Mouse (Mus musculus) liver, embryonic 13.5 days (tissue): ENCODE data around the gene Nrm. TPM values are rescaled to one million over a fixed set of nuclear protein-coding genes. Genes with fewer than 3 reads are reported as not detected.

Experiments
- ATAC-seq: fragments of 200-750 bp; cut with Nextera tagmentation; 2 replicates; pipeline ENCODE4 v1.8.0; 2017; ENCODE audit warnings: low read depth, mild to moderate bottlenecking, moderate number of reproducible peaks, moderate library complexity
- DNase-seq: peaks from one replicate; pipeline ENCODE4 v3.0.0; 2022
- H3K27ac ChIP-seq: fragments of 300-500 bp; sonication (generic); 2 replicates; pipeline ENCODE4 v1.5.1; 2015; ENCODE audit warnings: moderate library complexity, mild to moderate bottlenecking, inconsistent platforms
- H3K27me3 ChIP-seq: fragments of 300-500 bp; sonication (generic); 2 replicates; pipeline ENCODE4 v1.6.1; 2015; ENCODE audit warnings: mild to moderate bottlenecking, inconsistent platforms
- H3K36me3 ChIP-seq: fragments of 300-500 bp; sonication (generic); 2 replicates; pipeline ENCODE4 v1.6.1; 2015; ENCODE audit warnings: mild to moderate bottlenecking, inconsistent platforms
- H3K4me1 ChIP-seq: fragments of 300-500 bp; sonication (generic); replicated peaks from 2 replicates; pipeline ENCODE4 v1.6.1; 2015; ENCODE audit warnings: inconsistent platforms
- H3K4me2 ChIP-seq: fragments of 300-500 bp; sonication (generic); 2 replicates; pipeline ENCODE4 v1.6.1; 2015; ENCODE audit warnings: inconsistent platforms, mild to moderate bottlenecking, moderate library complexity
- H3K4me3 ChIP-seq: fragments of 300-500 bp; sonication (generic); replicated peaks from 2 replicates; pipeline ENCODE4 v1.5.1; 2015; ENCODE audit warnings: mild to moderate bottlenecking, inconsistent platforms
- H3K9ac ChIP-seq: fragments of 300-500 bp; sonication (generic); 2 replicates; pipeline ENCODE4 v1.6.1; 2015; ENCODE audit warnings: mild to moderate bottlenecking, inconsistent platforms
- H3K9me3 ChIP-seq: fragments of 300-500 bp; sonication (generic); replicated peaks from 2 replicates; pipeline ENCODE4 v1.6.1; 2016; ENCODE audit warnings: inconsistent platforms
- WGBS: fragments of 180-500 bp; shearing (Covaris S2); methylation state at CpG from one replicate; pipeline ENCODE4 v1.1.7; 2015; ENCODE audit not compliant: insufficient replicate concordance; 5-methylcytosine and 5-hydroxymethylcytosine counted together
- polyA plus RNA-seq: library from polyadenylated mRNA; unstranded; fragments of >200 nt; fragmentation: Nextera tagmentation; extraction: Ambion mirVana; gene quantifications from 2 replicates; pipeline ENCODE4 v1.2.1, GENCODE M21; 2015

Nrm gene
- polyA plus RNA-seq, 1 experiment from 2014 or later = 23.0 TPM

GRCm38 (mm10) chr17:35822564-35822963 lies 38.6 kb upstream of the Nrm start:
- Histone ChIP-seq H3K4me1 (peaks cover 77% of the 10 kb centered on the region), H3K27ac (peak overlapping the region; percentile 97), H3K4me3 (peak overlapping the region; percentile 84), H3K36me3 (peaks cover 27% of the 10 kb centered on the region), H3K9me3 (no peaks in the 10 kb centered on the region), H3K9ac (peak overlapping the region; percentile 93), H3K27me3 (no peaks in the 10 kb centered on the region), H3K4me2 (peak overlapping the region; percentile 97)
- ATAC-seq = peak; percentile 1; the same call in 1 of the 2 replicates
- DNase-seq = no peak
- WGBS = 2% methylated on average over 11 of the region's 11 CpGs

GRCm38 (mm10) chr17:35822964-35823937 lies 37.9 kb upstream of the Nrm start, which contains the start of gene Flot1:
Gene Flot1 (plus strand): TSS chr17:35823230.
- Histone ChIP-seq H3K4me1 (peaks cover 75% of the 10 kb centered on the region), H3K36me3 (peaks cover 34% of the 10 kb centered on the region), H3K9ac (peak within 1 kb of the TSS; percentile 93), H3K4me2 (peak within 1 kb of the TSS; percentile 97), H3K9me3 (no peaks in the 10 kb centered on the region), H3K4me3 (peak within 1 kb of the TSS; percentile 84), H3K27ac (peak within 1 kb of the TSS; percentile 97), H3K27me3 (no peaks in the 10 kb centered on the region)
- peak; percentile 77 for ATAC-seq
- WGBS = 1% methylated on average over 45 of the region's 47 CpGs
- peak; percentile 84 for DNase-seq

GRCm38 (mm10) chr17:35824402-35824801 lies 36.7 kb upstream of the Nrm start:
- Histone ChIP-seq H3K27me3 (no peaks in the 10 kb centered on the region), H3K4me2 (peak overlapping the region; percentile 97), H3K9me3 (no peaks in the 10 kb centered on the region), H3K4me1 (peaks cover 80% of the 10 kb centered on the region), H3K9ac (peak overlapping the region; percentile 93), H3K4me3 (peak overlapping the region; percentile 84), H3K36me3 (peaks cover 42% of the 10 kb centered on the region), H3K27ac (peak overlapping the region; percentile 97)
- DNase-seq = peak; percentile 46
- no peak for ATAC-seq
- whole genome bisulfite sequencing = 65% methylated on average over 7 of the region's 7 CpGs

DNA sequence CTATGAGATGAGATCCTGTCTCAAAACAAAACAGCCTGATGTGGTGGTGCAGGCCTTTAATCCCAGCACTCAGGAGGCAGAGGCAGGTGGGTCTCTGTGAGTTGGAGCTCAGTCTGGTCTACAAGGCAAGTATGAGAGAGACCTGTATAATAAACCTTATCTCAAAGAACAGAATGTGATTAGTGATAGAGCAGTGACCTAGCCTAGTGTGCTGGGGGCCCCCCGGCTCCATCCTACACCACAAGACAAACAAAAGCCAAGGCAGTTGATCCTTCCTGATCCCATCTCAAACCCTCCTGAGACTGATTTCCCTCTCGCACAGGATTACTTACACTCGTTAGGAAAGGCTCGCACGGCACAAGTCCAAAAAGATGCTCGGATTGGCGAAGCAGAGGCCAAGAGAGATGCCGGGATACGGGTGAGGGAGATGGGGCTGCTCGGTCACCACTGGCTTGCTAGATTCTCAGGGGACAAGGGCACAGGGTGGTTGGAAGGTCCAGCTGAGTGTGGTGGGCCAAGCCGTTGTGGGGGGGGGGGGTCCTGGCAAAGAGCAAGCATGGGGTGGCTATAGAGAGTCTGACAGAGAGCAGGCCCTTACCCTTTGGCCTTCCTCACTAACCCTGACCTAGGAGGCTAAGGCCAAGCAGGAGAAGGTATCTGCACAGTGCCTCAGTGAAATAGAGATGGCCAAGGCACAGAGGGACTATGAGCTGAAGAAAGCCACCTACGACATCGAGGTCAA lies 35.8 kb upstream of the Nrm start:
- ATAC-seq (peak; percentile 29; the same call in 1 of the 2 replicates), DNase-seq (no peak)
- H3K4me1 ChIP-seq = peaks cover 80% of the 10 kb centered on the region
- no peaks in the 10 kb centered on the region for H3K9me3 ChIP-seq
- H3K4me2 ChIP-seq = peak overlapping the region; percentile 97
- 75% methylated on average over 13 of the region's 13 CpGs for WGBS
- no peak overlapping the region; the same call in 1 of the 2 replicates for H3K4me3 ChIP-seq
- peaks cover 43% of the 10 kb centered on the region for H3K36me3 ChIP-seq
- H3K27me3 ChIP-seq = no peaks in the 10 kb centered on the region
- H3K27ac ChIP-seq = peak overlapping the region; percentile 97
- peak overlapping the region; percentile 93 for H3K9ac ChIP-seq

DNA sequence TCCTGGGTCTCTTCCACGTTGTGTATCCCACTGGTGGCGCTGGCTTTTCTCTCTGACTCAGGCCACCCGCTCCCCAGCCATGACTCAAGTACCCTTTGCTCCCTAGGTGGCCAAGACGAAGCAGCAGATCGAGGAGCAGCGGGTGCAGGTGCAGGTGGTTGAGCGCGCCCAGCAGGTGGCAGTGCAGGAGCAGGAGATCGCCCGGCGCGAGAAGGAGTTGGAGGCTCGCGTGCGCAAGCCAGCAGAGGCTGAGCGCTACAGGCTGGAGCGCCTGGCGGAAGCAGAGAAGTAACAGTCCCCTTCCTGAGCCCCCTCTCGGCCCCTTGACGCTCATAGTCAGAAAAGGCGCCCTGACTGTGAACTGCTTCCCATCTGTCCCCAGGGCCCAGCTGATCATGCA lies 31.4 kb upstream of the Nrm start:
- DNase-seq = peak; percentile 78
- H3K9me3 ChIP-seq = no peaks in the 10 kb centered on the region
- H3K27me3 ChIP-seq = no peaks in the 10 kb centered on the region
- H3K9ac ChIP-seq = peak overlapping the region; percentile 50; the same call in 1 of the 2 replicates
- H3K27ac ChIP-seq = peak overlapping the region; percentile 47
- H3K36me3 ChIP-seq = peaks cover 75% of the 10 kb centered on the region
- 4% methylated on average over 21 of the region's 21 CpGs for WGBS
- ATAC-seq = peak; percentile 68
- 0 out of 2 replicates have a peak overlapping the region, but pooled peaks have one; percentile 6 for H3K4me3 ChIP-seq
- peak overlapping the region; percentile 48 for H3K4me2 ChIP-seq
- H3K4me1 ChIP-seq = peaks cover 76% of the 10 kb centered on the region

- Histone ChIP-seq H3K27ac (peak overlapping the region; percentile 65), H3K9ac (no peak overlapping the region), H3K4me1 (peaks cover 73% of the 10 kb centered on the region), H3K4me2 (no peak overlapping the region), H3K4me3 (no peak overlapping the region), H3K36me3 (peaks cover 73% of the 10 kb centered on the region), H3K27me3 (no peaks in the 10 kb centered on the region), H3K9me3 (no peaks in the 10 kb centered on the region)
- DNase-seq = no peak
- no peak for ATAC-seq
- WGBS = 70% methylated on average over 8 of the region's 8 CpGs
Measured at GRCm38 (mm10) chr17:35832400-35833238, 28.5 kb upstream of the Nrm start.

DNA sequence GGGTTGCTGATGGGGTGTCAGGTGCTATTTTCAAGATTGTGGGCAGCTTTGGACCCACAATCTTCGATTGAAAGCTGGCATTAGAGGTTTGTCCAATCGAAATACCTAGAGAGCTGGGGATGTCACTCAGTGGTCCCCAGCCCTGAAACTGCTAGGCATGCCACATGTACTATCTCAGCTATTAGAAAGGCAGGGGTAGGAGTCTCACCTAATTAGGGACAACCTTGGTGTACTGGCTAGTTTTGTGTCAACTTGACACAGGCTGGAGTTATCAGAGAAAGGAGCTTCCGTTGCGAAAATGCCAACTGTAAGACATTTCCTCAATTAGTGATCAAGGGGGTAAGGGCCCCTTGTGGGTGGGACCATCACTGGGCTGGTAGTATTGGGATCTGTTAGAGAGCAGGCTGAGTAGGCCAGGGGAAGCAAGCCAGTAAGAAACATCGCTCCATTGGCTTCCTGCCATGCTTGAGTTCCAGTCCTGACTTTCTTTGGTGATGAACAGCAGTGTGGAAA lies 27.8 kb upstream of the Nrm start:
- H3K9ac ChIP-seq = 0 out of 2 replicates have a peak overlapping the region, but pooled peaks have one; percentile 98
- WGBS = 19% methylated on average over 5 of the region's 5 CpGs
- ATAC-seq = no peak

DNA sequence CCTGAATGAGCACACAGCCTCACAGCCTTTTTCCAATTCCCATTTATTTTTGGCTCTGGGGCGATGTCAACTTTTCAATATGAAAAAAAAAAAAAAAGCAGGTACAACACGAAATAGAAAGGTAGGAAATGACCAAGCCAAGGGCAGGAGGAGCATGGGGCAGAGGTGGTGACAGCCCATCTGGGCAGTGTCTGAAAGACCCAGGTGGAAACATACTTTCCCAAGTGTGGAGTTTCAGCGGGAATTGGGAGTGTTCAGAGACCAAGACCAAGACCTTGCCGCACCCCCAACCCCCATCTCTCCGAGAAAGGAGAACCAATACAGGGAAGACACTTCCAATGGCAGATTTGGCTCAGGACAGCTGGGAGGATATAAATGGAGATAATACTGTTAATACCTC lies 27.2 kb upstream of the Nrm start:
- H3K9me3 ChIP-seq = no peaks in the 10 kb centered on the region
- ATAC-seq (no peak), DNase-seq (no peak)
- peak overlapping the region; percentile 98; the same call in 1 of the 2 replicates for H3K9ac ChIP-seq
- H3K36me3 ChIP-seq = peaks cover 62% of the 10 kb centered on the region
- H3K27ac ChIP-seq = peak overlapping the region; percentile 65
- H3K4me3 ChIP-seq = 0 out of 2 replicates have a peak overlapping the region, but pooled peaks have one; percentile 8
- H3K4me1 ChIP-seq = peaks cover 75% of the 10 kb centered on the region
- WGBS = 55% methylated on average over 5 of the region's 5 CpGs
- no peaks in the 10 kb centered on the region for H3K27me3 ChIP-seq
- H3K4me2 ChIP-seq = peak overlapping the region; percentile 95

More for the DNA sequence above, 27.8 kb upstream of the Nrm start:
- Histone ChIP-seq H3K36me3 (peaks cover 67% of the 10 kb centered on the region), H3K9me3 (no peaks in the 10 kb centered on the region), H3K4me1 (peaks cover 73% of the 10 kb centered on the region), H3K27me3 (no peaks in the 10 kb centered on the region), H3K4me3 (no peak overlapping the region), H3K4me2 (0 out of 2 replicates have a peak overlapping the region, but pooled peaks have one; percentile 0), H3K27ac (peak overlapping the region; percentile 65)
- DNase-seq = no peak

GRCm38 (mm10) chr17:35834696-35835422 lies 26.3 kb upstream of the Nrm start:
- WGBS = 73% methylated on average over 26 of the region's 26 CpGs
- DNase-seq (no peak), ATAC-seq (no peak)
- Histone ChIP-seq H3K4me1 (peaks cover 76% of the 10 kb centered on the region), H3K4me2 (peak overlapping the region; percentile 95), H3K27me3 (no peaks in the 10 kb centered on the region), H3K27ac (peak overlapping the region; percentile 45; the same call in 1 of the 2 replicates), H3K9me3 (no peaks in the 10 kb centered on the region), H3K4me3 (peak overlapping the region; percentile 93), H3K36me3 (peaks cover 58% of the 10 kb centered on the region), H3K9ac (peak overlapping the region; percentile 98)
